Mouse (Mus musculus) gastrocnemius, postnatal 25 days (tissue): ENCODE measurements at regions not wholly inside any gene's neighbourhood (a gene's known extent, or its start where the extent isn't known, plus 50 kb on each side); places are given as distances from the start of the nearest gene placed in this dataset.

Experiments
- DNase-seq: peaks from one replicate; pipeline ENCODE4 v3.0.0; 2022

- no peak for DNase-seq
These were observed 397.6 kb downstream of the Tns1 start for GRCm38 (mm10) chr1:73726658-73727057.

- peak; percentile 50 for DNase-seq
These were observed 398.8 kb downstream of the Tns1 start for GRCm38 (mm10) chr1:73725486-73725885.

GRCm38 (mm10) chr1:73724551-73724950 lies 399.7 kb downstream of the Tns1 start:
- no peak for DNase-seq

- no peak for DNase-seq
These were observed 402.6 kb downstream of the Tns1 start for GRCm38 (mm10) chr1:73721486-73722225.

- DNase-seq, result no peak
These were observed 405.8 kb downstream of the Tns1 start for GRCm38 (mm10) chr1:73718421-73718820.

- peak; percentile 32 for DNase-seq
These were observed 406.8 kb downstream of the Tns1 start for GRCm38 (mm10) chr1:73717401-73717800.

GRCm38 (mm10) chr1:73716901-73717300 lies 407.3 kb downstream of the Tns1 start:
- DNase-seq, result no peak

GRCm38 (mm10) chr1:73715571-73715970 lies 408.7 kb downstream of the Tns1 start:
- DNase-seq, result no peak

- no peak for DNase-seq
These were observed 421.8 kb downstream of the Tns1 start for GRCm38 (mm10) chr1:73702428-73702842.

- DNase-seq, result no peak
These were observed 430.7 kb downstream of the Tns1 start for GRCm38 (mm10) chr1:73693537-73693936.

GRCm38 (mm10) chr1:73685734-73686133 lies 438.5 kb downstream of the Tns1 start:
- no peak for DNase-seq

- no peak for DNase-seq
These were observed 439.2 kb downstream of the Tns1 start for GRCm38 (mm10) chr1:73685066-73685465.

GRCm38 (mm10) chr1:73684166-73684565 lies 440.1 kb downstream of the Tns1 start:
- DNase-seq, result no peak

GRCm38 (mm10) chr1:73683132-73683888 lies 440.9 kb downstream of the Tns1 start:
- DNase-seq, result no peak

GRCm38 (mm10) chr1:73681697-73682096 lies 442.6 kb downstream of the Tns1 start:
- no peak for DNase-seq

- no peak for DNase-seq
These were observed 443.4 kb downstream of the Tns1 start for GRCm38 (mm10) chr1:73680829-73681228.

- no peak for DNase-seq
These were observed 450.4 kb downstream of the Tns1 start for GRCm38 (mm10) chr1:73673851-73674235.

- DNase-seq, result no peak
These were observed 450.9 kb downstream of the Tns1 start for GRCm38 (mm10) chr1:73673191-73673850.

- peak; percentile 46 for DNase-seq
These were observed 452.0 kb downstream of the Tns1 start for GRCm38 (mm10) chr1:73672239-73672638.

- no peak for DNase-seq
These were observed 455.6 kb downstream of the Tns1 start for GRCm38 (mm10) chr1:73668691-73669090.

GRCm38 (mm10) chr1:73663546-73663945 lies 460.7 kb downstream of the Tns1 start:
- DNase-seq, result no peak

GRCm38 (mm10) chr1:73645011-73645410 lies 479.2 kb downstream of the Tns1 start:
- no peak for DNase-seq

- DNase-seq, result no peak
These were observed 479.9 kb downstream of the Tns1 start for GRCm38 (mm10) chr1:73644394-73644793.
